12 mouse cellular contexts compared by ENCODE assay signal in genomic region chr3:68378799-68379198, GRCm38 (mm10).
"Had no signal": no experiment of that assay in that cellular context is flagged by ENCODE, and none has a peak within 500 bp of the region (broad histone marks: within the 10 kb centered on the region; RNA-seq: fewer than 3 reads in every experiment).

No protein-coding gene starts in this region.

- H3K4me1 ChIP-seq: neural tube, embryonic 12.5 days had no signal

- ATAC-seq: midbrain, embryonic 13.5 days; midbrain, embryonic 15.5 days had no signal

- H3K36me3 ChIP-seq: midbrain, embryonic 13.5 days; midbrain, embryonic 15.5 days; neural tube, embryonic 12.5 days had no signal

- H3K9ac ChIP-seq: lung, embryonic 14.5 days; midbrain, embryonic 13.5 days; midbrain, embryonic 15.5 days; neural tube, embryonic 12.5 days had no signal

- H3K27me3 ChIP-seq: midbrain, embryonic 13.5 days; midbrain, embryonic 15.5 days; neural tube, embryonic 12.5 days had no signal

- H3K27ac ChIP-seq: midbrain, embryonic 13.5 days; midbrain, embryonic 15.5 days; neural tube, embryonic 12.5 days had no signal

- DNase-seq: lung, adult 18-20 months; lung, postnatal 4 days; right cerebral cortex, postnatal 14 days; spleen, adult 18-20 months; thymus, adult 18-20 months; thymus, postnatal 14 days; thymus, postnatal 36 days had no signal

- H3K4me2 ChIP-seq: lung, embryonic 14.5 days; midbrain, embryonic 11.5 days; midbrain, embryonic 13.5 days; midbrain, embryonic 15.5 days; neural tube, embryonic 12.5 days had no signal

- H3K4me3 ChIP-seq: midbrain, embryonic 13.5 days; midbrain, embryonic 15.5 days; neural tube, embryonic 12.5 days had no signal

- H3K9me3 ChIP-seq: midbrain, embryonic 13.5 days; midbrain, embryonic 15.5 days; neural tube, embryonic 12.5 days had no signal
